Mouse (Mus musculus) forebrain, embryonic 16.5 days (tissue): Measurements from ENCODE around the gene Ccdc191. TPM values are rescaled to one million over a fixed set of nuclear protein-coding genes. Genes with fewer than 3 reads are reported as not detected.

Source experiments
- ATAC-seq: fragments of 200-750 bp; cut with Nextera tagmentation; 2 replicates; pipeline ENCODE4 v1.8.0; 2017; ENCODE audit warnings: mild to moderate bottlenecking, moderate library complexity
- H3K27ac ChIP-seq: fragments of 300-500 bp; sonication (generic); 2 replicates; pipeline ENCODE4 v1.5.1; 2014; ENCODE audit warnings: low read length, control low read depth
- H3K27me3 ChIP-seq: fragments of 300-500 bp; sonication (generic); replicated peaks from 2 replicates; pipeline ENCODE4 v1.6.1; 2014; ENCODE audit warnings: low read length; ENCODE audit not compliant: control insufficient read depth, insufficient read depth
- H3K36me3 ChIP-seq: fragments of 300-500 bp; sonication (generic); 2 replicates; pipeline ENCODE4 v1.6.1; 2014; ENCODE audit not compliant: control insufficient read depth, insufficient read depth
- H3K4me1 ChIP-seq: fragments of 300-500 bp; sonication (generic); replicated peaks from 2 replicates; pipeline ENCODE4 v1.6.1; 2014; ENCODE audit warnings: low read length; ENCODE audit not compliant: control insufficient read depth, insufficient read depth
- H3K4me2 ChIP-seq: fragments of 300-500 bp; sonication (generic); 2 replicates; pipeline ENCODE4 v1.6.1; 2014; ENCODE audit warnings: mild to moderate bottlenecking, low read length, control low read depth
- H3K4me3 ChIP-seq: fragments of 300-500 bp; sonication (generic); replicated peaks from 2 replicates; pipeline ENCODE4 v1.5.1; 2014; ENCODE audit warnings: mild to moderate bottlenecking, low read length, control low read depth
- H3K9ac ChIP-seq: fragments of 300-500 bp; sonication (generic); replicated peaks from 2 replicates; pipeline ENCODE4 v1.6.1; 2014; ENCODE audit warnings: low read depth, low read length, control low read depth
- H3K9me3 ChIP-seq: fragments of 300-500 bp; sonication (generic); 2 replicates; pipeline ENCODE4 v1.6.1; 2016; ENCODE audit warnings: low read length; ENCODE audit not compliant: control insufficient read depth
- WGBS: fragments of 180-500 bp; shearing (Covaris S2); extraction: QIAGEN DNeasy Blood & Tissue Kit; methylation state at CpG from one replicate; pipeline ENCODE4 v1.1.7; 2014; 5-methylcytosine and 5-hydroxymethylcytosine counted together
- microRNA-seq: library from miRNA; unstranded; fragments of <30 nt; microRNA quantifications from one replicate; pipeline ENCODE4, GENCODE M21; 2017
- polyA plus RNA-seq: library from polyadenylated mRNA; unstranded; fragments of >200 nt; fragmentation: Nextera tagmentation; extraction: Ambion mirVana; gene quantifications from 2 replicates; pipeline ENCODE4 v1.2.1, GENCODE M21; 2015

Gene Ccdc191
- polyA plus RNA-seq, 1 experiment from 2014 or later: 9.3 TPM

DNA sequence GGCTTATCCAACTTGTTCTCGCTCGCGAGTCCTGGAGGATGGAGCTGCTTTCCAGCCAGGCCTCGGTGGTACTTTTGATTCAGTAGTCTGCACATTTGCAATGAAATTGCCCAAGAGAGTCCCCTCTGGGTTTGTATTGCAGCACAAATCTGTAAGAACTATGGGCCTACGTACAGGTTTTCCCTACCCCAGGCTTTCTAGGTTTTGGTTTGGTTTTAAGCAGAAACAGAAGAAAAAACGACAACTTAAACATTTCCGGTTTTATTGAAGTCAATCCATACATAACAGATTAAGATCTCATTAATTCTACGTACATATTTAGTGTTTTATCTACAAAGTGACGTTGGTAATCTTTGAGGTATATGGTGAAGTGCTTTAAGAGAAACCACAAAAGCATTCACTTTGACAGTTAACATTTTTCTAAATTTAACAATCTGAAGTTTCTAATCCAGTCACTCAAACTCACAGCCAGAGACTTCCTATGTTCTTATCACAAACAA is 90.6 kb downstream of the Ccdc191 start:
- H3K27ac ChIP-seq: no peak overlapping the region
- no peaks in the 10 kb centered on the region for H3K36me3 ChIP-seq
- H3K9me3 ChIP-seq: no peaks in the 10 kb centered on the region
- H3K4me2 ChIP-seq: peak overlapping the region; percentile 99
- peaks cover 2% of the 10 kb centered on the region; the same call in 1 of the 2 replicates for H3K4me1 ChIP-seq
- WGBS: 32% methylated on average over 9 of the region's 9 CpGs
- H3K9ac ChIP-seq: peak overlapping the region; percentile 76
- H3K4me3 ChIP-seq: peak overlapping the region; percentile 85
- H3K27me3 ChIP-seq: no peaks in the 10 kb centered on the region
- no peak; the same call in 1 of the 2 replicates for ATAC-seq

DNA sequence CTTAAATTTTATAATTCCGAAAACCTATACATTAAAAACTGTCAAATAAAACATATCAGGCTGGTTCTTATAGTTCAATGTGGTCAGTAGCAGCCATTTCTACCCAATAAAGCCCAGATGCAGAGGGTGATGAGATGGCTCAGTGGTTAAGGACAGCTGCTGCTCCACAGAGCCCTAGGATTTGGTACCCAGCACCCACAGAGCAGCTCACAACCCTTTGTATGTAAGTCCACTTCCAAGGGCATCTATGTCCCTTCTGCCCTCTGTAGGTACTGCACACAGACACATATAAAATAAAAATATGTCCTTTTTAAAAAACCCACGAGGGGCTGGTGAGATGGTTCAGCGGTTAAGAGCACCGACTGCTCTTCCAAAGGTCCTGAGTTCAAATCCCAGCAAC is 96.7 kb downstream of the Ccdc191 start:
- Histone ChIP-seq H3K4me2 (no peak overlapping the region), H3K27ac (no peak overlapping the region), H3K36me3 (no peaks in the 10 kb centered on the region), H3K9me3 (no peaks in the 10 kb centered on the region), H3K9ac (no peak overlapping the region), H3K4me1 (no peaks in the 10 kb centered on the region), H3K27me3 (no peaks in the 10 kb centered on the region), H3K4me3 (no peak overlapping the region)
- ATAC-seq: no peak
- 91% methylated on average over 4 of the region's 4 CpGs for WGBS

DNA sequence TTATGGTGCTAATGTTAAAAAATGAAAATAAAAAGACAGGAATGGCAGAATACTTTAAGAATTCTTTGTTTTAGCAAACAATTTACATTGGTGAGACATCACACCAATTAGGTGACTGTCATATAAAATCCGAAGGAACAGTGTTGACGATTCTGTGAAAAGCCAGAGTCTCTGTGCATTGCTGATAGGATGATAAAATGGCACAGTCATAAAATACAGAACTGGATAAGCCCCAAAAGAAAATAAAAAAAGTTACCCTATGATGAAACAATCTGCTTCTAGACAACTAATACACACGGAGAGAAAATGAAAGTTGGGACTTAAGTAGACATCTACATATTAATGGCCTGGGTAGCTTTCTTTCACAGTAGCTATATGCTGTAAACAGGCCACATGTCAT is 105.0 kb downstream of the Ccdc191 start:
- H3K4me3 ChIP-seq: no peak overlapping the region
- no peaks in the 10 kb centered on the region for H3K27me3 ChIP-seq
- ATAC-seq: no peak
- no peak overlapping the region for H3K9ac ChIP-seq
- no peak overlapping the region for H3K27ac ChIP-seq
- H3K4me2 ChIP-seq: no peak overlapping the region
- 77% methylated on average over 3 of the region's 3 CpGs for WGBS
- H3K9me3 ChIP-seq: no peaks in the 10 kb centered on the region
- no peaks in the 10 kb centered on the region for H3K4me1 ChIP-seq
- no peaks in the 10 kb centered on the region for H3K36me3 ChIP-seq

DNA sequence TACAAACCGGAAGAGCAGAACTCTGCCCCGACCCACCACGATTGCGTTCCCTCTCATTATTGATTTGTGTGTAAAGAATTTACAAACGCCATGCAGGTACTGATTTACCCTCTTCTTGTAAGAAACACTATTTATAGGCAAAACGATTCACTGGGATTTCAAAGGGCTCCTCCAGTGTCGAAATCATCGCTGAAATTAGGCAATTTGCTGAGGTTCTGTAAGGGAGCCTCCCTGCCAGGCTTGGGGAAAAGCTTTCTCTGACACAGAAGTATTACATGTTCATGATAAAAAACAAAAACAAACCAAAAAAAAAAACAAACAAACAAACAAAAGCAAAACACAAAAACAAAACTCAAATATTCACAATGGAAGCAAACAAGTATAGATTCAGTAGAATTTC is 109.5 kb downstream of the Ccdc191 start:
- no peaks in the 10 kb centered on the region for H3K4me1 ChIP-seq
- no peak overlapping the region for H3K9ac ChIP-seq
- H3K27me3 ChIP-seq: no peaks in the 10 kb centered on the region
- H3K4me2 ChIP-seq: no peak overlapping the region
- no peaks in the 10 kb centered on the region for H3K36me3 ChIP-seq
- no peaks in the 10 kb centered on the region for H3K9me3 ChIP-seq
- H3K4me3 ChIP-seq: no peak overlapping the region
- no peak for ATAC-seq
- 74% methylated on average over 8 of the region's 8 CpGs for whole genome bisulfite sequencing
- H3K27ac ChIP-seq: no peak overlapping the region

DNA sequence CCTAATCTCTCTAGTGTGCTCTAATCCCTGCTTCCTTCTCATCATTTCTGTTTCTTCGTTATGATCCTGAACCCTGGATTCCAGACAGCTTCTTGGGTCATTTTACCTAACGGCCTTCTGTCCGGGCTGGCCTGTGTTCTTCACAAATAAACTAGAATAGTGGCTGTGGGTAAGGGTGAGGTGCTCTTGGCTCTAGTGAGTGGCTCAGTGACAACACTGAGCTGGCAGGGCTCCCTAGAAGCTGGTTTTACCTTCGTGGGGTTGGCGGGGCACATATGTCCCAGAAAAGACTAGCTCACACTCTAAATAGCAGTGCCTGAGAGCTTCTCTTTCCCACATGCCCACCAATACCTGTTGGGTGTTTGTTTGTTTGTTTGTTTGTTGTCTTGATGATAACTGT is 109.9 kb downstream of the Ccdc191 start:
- no peaks in the 10 kb centered on the region for H3K4me1 ChIP-seq
- no peak overlapping the region for H3K4me2 ChIP-seq
- H3K36me3 ChIP-seq: no peaks in the 10 kb centered on the region
- no peak overlapping the region for H3K9ac ChIP-seq
- H3K4me3 ChIP-seq: no peak overlapping the region
- no peaks in the 10 kb centered on the region for H3K27me3 ChIP-seq
- no peak overlapping the region for H3K27ac ChIP-seq
- 69% methylated on average over 5 of the region's 5 CpGs for WGBS
- ATAC-seq: no peak
- no peaks in the 10 kb centered on the region for H3K9me3 ChIP-seq

DNA sequence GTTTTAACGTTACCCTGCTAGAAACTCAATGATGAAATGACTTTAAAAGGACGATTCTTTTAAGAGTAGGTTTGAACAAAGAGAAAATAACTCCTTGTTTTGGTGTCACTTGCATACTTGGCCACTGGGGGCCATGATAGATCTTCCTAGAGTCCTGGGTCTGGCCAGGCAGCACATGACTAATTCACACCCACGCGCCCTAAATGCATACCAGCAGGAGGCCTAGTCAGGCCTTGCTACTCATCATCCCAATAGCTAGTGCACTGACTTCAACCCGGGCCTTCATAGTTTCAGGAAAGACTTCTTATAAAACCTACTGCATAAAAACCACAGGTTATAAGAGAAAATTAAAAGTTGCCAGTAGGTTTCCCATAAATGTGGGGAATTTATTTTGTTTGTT is 112.5 kb downstream of the Ccdc191 start:
- Histone ChIP-seq H3K9ac (no peak overlapping the region), H3K9me3 (no peaks in the 10 kb centered on the region), H3K4me2 (no peak overlapping the region), H3K36me3 (no peaks in the 10 kb centered on the region), H3K27me3 (no peaks in the 10 kb centered on the region), H3K4me3 (no peak overlapping the region), H3K27ac (no peak overlapping the region), H3K4me1 (no peaks in the 10 kb centered on the region)
- no peak for ATAC-seq
- 77% methylated on average over 5 of the region's 5 CpGs for WGBS

DNA sequence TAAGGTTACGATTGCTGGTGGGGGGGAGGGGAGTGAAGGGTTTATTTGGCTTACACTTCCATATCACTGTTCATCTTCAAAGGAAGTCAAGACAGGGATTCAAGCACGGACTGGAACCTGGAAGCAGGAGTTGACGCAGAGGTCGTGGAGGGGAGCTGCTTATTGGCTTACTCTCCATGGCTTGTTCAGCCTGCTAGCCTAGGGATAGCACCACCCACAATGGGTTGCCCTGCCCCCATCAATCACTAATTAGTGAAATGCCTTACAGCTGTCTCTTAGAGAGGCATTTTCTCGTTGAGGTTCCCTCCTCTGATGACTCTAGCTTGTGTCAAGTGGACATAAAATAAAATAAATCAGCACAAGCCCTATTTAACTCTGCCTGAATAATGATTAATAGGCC is 121.4 kb downstream of the Ccdc191 start:
- Histone ChIP-seq H3K4me2 (no peak overlapping the region), H3K36me3 (no peaks in the 10 kb centered on the region), H3K9ac (no peak overlapping the region), H3K9me3 (no peaks in the 10 kb centered on the region), H3K4me3 (no peak overlapping the region), H3K27me3 (no peaks in the 10 kb centered on the region), H3K4me1 (no peaks in the 10 kb centered on the region), H3K27ac (no peak overlapping the region)
- 67% methylated on average over 5 of the region's 5 CpGs for whole genome bisulfite sequencing
- ATAC-seq: no peak

Small RNA genes within 50 kb of the gene (microRNA-seq; reads per million reads assigned to microRNA genes)
- gene Mir3470b: not detected

Other genes starting within 250 kb of the Ccdc191 start
- not detected in 2 replicates for gene Tigit, start 225.7 kb upstream of the Ccdc191 start, polyA plus RNA-seq
- not detected in 2 replicates for gene Drd3, start 135.8 kb upstream of the Ccdc191 start, polyA plus RNA-seq
- 23.6 and 29.5 TPM in 2 replicates for gene Qtrt2, start 37.0 kb downstream of the Ccdc191 start, polyA plus RNA-seq
- 4.6 and 4.7 TPM in 2 replicates for gene Zdhhc23, start 90.0 kb downstream of the Ccdc191 start, polyA plus RNA-seq
- gene Gramd1c, start 173.5 kb downstream of the Ccdc191 start, polyA plus RNA-seq: 2.5 and 3.7 TPM in 2 replicates
- 120 and 122 TPM in 2 replicates for gene Atp6v1a, start 249.9 kb downstream of the Ccdc191 start, polyA plus RNA-seq